Mouse (Mus musculus): ENCODE measurements around the gene Wdr60.
"Not testable (repeated sequence)": the region's sequence is repeated elsewhere in the genome, so short reads cannot be mapped to it uniquely, and the experiment has no call there.

The Wdr60 gene

GRCm38 (mm10) chr12:116278541-116278940 lies 15.7 kb upstream of the Wdr60 start:
- no peaks in the 10 kb centered on the region for H3K27me3 ChIP-seq (ENCODE audit: control insufficient read depth, insufficient read depth, low read length, poor library complexity, severe bottlenecking)
- no peak for DNase-seq (ENCODE audit: low read depth, low spot score)
- H3K36me3 ChIP-seq (ENCODE audit: control insufficient read depth, insufficient read depth, low read length, poor library complexity, severe bottlenecking), result no peaks in the 10 kb centered on the region

DNA sequence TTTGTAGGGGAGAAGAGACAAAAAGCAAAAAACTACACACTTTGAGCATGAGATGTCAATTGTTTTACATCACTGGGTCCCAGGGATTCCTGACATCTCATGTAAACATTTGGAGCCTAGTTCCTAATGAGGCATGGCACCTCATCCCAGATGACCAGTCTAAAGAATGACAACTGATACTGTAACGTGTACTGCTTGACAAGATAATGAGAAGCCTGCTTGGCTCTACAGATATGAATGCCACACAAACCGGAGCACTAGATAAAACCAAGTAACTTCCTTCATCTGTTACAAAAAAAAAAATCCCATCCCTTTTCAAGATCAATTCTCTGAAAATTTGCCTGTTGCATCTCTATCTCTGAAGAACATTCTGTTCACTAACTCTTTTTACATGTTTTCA lies 14.1 kb upstream of the Wdr60 start:
- no peak for DNase-seq (ENCODE audit: low read depth, low spot score)
- Histone ChIP-seq H3K36me3 (ENCODE audit: control insufficient read depth, insufficient read depth, low read length, poor library complexity, severe bottlenecking) (no peaks in the 10 kb centered on the region), H3K27me3 (ENCODE audit: control insufficient read depth, insufficient read depth, low read length, poor library complexity, severe bottlenecking) (no peaks in the 10 kb centered on the region)

DNA sequence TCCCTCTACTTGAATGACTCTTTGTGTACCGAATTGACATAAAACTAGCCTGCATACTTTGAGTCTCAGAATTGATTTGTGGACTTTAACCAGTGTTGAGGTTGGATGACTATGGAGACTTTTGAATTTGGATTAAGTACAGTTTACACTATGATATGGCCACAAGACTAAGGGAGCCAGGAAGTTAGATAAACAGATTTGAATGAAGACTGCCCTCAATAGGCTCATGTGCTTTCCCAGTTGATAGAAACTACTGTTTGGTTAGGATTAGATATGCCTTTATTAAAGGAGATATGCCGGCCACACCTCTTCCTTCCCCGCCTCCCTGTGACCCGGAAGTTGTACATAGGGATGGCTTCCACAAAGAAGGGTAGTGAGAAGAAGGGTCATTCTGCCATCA lies 12.8 kb upstream of the Wdr60 start:
- Histone ChIP-seq H3K36me3 (ENCODE audit: control insufficient read depth, insufficient read depth, low read length, poor library complexity, severe bottlenecking) (no peaks in the 10 kb centered on the region), H3K27me3 (ENCODE audit: control insufficient read depth, insufficient read depth, low read length, poor library complexity, severe bottlenecking) (no peaks in the 10 kb centered on the region)
- DNase-seq (ENCODE audit: low read depth, low spot score), result no peak

- not testable (repeated sequence) for H3K27me3 ChIP-seq (ENCODE audit: control insufficient read depth, insufficient read depth, low read length, poor library complexity, severe bottlenecking); DNase-seq (ENCODE audit: low read depth, low spot score); H3K36me3 ChIP-seq (ENCODE audit: control insufficient read depth, insufficient read depth, low read length, poor library complexity, severe bottlenecking)
Observed at GRCm38 (mm10) chr12:116275086-116275485, 12.3 kb upstream of the Wdr60 start, which contains the start of gene Gm11027. Gene Gm11027 (plus strand): TSS chr12:116275386.

DNA sequence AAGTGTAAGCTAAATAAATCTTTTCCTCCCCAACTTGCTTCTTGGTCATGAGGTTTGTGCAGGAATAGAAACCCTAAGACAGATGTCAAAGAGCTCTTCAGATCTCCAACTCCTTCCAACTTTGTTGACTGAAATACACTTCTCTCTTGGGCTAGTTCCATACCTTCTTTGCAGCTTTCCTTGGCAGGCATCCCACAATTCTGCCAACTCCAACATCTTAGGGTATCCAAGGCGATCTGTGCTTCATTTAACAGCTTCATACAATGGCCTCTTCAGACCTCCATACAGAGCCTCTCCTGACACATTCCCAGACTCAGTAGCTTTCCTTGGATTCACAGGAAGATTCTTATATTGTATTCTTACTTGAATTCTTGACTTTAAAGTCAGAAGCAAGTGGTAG lies 10.9 kb upstream of the Wdr60 start:
- no peak for DNase-seq (ENCODE audit: low read depth, low spot score)
- no peaks in the 10 kb centered on the region for H3K27me3 ChIP-seq (ENCODE audit: control insufficient read depth, insufficient read depth, low read length, poor library complexity, severe bottlenecking)
- H3K36me3 ChIP-seq (ENCODE audit: control insufficient read depth, insufficient read depth, low read length, poor library complexity, severe bottlenecking), result no peaks in the 10 kb centered on the region

DNA sequence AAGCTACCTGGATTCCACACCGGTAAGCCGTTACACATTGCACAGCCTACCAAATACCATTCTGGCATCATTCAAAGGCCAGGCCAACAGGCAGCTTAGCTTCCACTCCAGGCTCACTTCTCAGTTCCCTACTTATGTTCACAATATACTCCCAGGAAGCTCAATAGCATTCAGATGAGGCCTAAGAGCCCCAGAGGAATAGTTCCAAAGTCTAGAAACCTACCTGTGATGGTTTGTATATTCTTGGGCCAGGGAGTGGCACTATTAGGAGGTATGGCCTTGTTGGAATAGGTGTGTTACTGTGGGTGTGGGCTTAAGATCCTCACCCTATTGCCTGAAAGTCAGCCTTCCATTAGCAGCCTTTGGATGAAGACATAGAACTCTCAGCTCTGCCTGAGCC lies 8.2 kb upstream of the Wdr60 start:
- H3K27me3 ChIP-seq (ENCODE audit: control insufficient read depth, insufficient read depth, low read length, poor library complexity, severe bottlenecking), result no peaks in the 10 kb centered on the region
- H3K36me3 ChIP-seq (ENCODE audit: control insufficient read depth, insufficient read depth, low read length, poor library complexity, severe bottlenecking), result no peaks in the 10 kb centered on the region
- DNase-seq (ENCODE audit: low read depth, low spot score), result no peak

DNA sequence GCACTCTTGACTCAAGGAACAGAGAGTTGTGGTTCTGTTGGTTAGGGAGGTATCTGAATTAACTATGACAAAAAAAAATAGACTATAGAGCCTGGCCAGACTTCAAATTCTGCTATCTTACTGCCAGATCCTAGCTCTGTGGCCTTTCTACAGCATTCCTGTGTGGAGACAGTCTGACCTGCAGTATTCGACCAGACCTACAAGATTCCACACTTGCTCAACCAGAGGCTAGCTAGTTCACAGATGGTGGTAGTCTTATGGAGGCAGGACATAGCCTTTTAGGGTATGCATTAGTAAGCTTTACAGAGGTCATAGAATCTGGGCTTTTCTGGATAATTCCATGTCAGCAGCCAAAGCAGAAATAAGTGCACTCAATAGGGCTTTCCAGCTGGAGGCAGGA lies 7.7 kb upstream of the Wdr60 start:
- no peaks in the 10 kb centered on the region for H3K27me3 ChIP-seq (ENCODE audit: control insufficient read depth, insufficient read depth, low read length, poor library complexity, severe bottlenecking)
- DNase-seq (ENCODE audit: low read depth, low spot score), result no peak

DNA sequence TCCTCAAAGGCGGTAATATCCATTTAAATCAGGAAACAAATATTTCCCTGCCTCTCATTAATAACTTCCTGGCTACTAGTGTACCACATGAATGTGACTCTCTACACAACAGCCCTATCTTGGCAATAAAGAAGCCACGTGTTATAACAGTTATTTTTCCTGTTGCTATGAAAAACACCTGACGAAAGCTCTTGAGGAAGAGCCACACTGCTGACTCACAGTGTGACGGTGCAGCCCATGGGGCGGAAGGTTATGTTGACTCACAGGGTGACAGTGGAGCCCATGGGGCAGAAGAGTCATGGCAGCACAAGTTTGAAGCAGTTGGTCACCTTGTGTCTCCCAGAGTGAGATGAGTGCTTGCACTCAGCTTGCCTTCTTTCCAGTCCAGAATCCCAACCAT lies 6.6 kb upstream of the Wdr60 start:
- Histone ChIP-seq H3K36me3 (ENCODE audit: control insufficient read depth, insufficient read depth, low read length, poor library complexity, severe bottlenecking) (no peaks in the 10 kb centered on the region), H3K27me3 (ENCODE audit: control insufficient read depth, insufficient read depth, low read length, poor library complexity, severe bottlenecking) (no peaks in the 10 kb centered on the region)
- no peak for DNase-seq (ENCODE audit: low read depth, low spot score)

More for the DNA sequence above, 7.7 kb upstream of the Wdr60 start:
- H3K36me3 ChIP-seq (ENCODE audit: control insufficient read depth, insufficient read depth, low read length, poor library complexity, severe bottlenecking), result no peaks in the 10 kb centered on the region

DNA sequence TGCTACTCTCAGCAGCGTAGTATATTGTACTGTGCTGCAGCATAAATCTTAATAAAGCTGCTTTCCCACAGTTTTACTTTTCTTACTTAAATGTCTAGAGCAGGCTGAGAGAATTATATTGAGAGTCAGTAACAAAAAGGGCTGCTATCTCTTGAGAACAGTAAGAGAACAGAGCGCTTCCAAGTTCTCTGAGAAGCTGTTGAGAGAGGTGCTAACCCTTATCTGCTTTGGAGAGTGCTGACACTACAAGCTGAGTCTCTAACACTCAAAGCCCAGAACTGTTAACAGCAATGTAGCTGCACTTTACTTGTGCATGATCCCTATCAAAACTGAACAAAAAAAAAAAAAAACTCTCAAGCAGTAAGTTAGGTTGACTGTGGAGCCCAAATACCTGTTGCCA lies 2.5 kb upstream of the Wdr60 start:
- Histone ChIP-seq H3K36me3 (ENCODE audit: control insufficient read depth, insufficient read depth, low read length, poor library complexity, severe bottlenecking) (no peaks in the 10 kb centered on the region), H3K27me3 (ENCODE audit: control insufficient read depth, insufficient read depth, low read length, poor library complexity, severe bottlenecking) (no peaks in the 10 kb centered on the region)
- no peak for DNase-seq (ENCODE audit: low read depth, low spot score)

DNA sequence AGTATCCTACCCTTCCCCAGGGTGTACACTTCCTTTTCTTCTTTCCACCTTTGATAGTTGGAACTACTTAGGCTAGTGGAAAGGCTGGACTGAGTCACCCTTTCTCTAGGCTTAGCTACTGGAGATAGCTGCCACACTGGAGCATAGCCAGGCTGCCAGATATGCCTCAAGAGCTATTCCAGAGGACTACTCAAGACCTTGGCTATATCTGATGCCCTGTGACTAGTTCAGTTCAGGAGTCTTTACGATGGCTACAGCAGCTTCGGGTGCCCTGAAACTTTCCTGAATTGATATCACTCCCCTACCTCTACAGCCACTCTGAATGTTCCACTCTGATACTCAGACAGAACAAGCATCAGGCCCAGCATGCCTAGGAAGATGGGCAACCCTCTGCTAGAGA lies 1.9 kb upstream of the Wdr60 start:
- no peak for DNase-seq (ENCODE audit: low read depth, low spot score)
- H3K36me3 ChIP-seq (ENCODE audit: control insufficient read depth, insufficient read depth, low read length, poor library complexity, severe bottlenecking), result no peaks in the 10 kb centered on the region
- H3K27me3 ChIP-seq (ENCODE audit: control insufficient read depth, insufficient read depth, low read length, poor library complexity, severe bottlenecking), result no peaks in the 10 kb centered on the region

GRCm38 (mm10) chr12:116258321-116258720 lies 4.5 kb downstream of the Wdr60 start:
- Histone ChIP-seq H3K36me3 (ENCODE audit: control insufficient read depth, insufficient read depth, low read length, poor library complexity, severe bottlenecking) (no peaks in the 10 kb centered on the region), H3K27me3 (ENCODE audit: control insufficient read depth, insufficient read depth, low read length, poor library complexity, severe bottlenecking) (no peaks in the 10 kb centered on the region)
- DNase-seq (ENCODE audit: low read depth, low spot score), result no peak

DNA sequence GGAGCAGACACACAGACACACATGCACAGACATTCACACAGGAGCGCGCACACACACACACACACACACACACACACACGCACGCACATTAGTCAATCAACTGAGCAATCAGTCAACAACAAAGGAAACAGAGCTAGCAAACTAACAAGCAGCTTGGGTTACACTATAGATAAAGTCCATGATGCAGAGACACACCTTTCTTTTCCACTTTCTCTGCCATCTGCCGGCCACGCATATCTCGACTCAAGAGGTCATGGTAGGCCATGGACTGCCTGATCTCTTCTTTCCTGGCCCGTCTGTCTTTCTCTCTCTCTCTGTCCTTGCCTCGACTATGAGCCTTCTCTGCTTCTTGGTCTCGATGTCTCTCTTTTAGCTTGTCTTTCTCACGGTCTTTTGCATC lies 7.2 kb downstream of the Wdr60 start:
- no peaks in the 10 kb centered on the region for H3K27me3 ChIP-seq (ENCODE audit: control insufficient read depth, insufficient read depth, low read length, poor library complexity, severe bottlenecking)
- no peak for DNase-seq (ENCODE audit: low read depth, low spot score)
- no peaks in the 10 kb centered on the region for H3K36me3 ChIP-seq (ENCODE audit: control insufficient read depth, insufficient read depth, low read length, poor library complexity, severe bottlenecking)

DNA sequence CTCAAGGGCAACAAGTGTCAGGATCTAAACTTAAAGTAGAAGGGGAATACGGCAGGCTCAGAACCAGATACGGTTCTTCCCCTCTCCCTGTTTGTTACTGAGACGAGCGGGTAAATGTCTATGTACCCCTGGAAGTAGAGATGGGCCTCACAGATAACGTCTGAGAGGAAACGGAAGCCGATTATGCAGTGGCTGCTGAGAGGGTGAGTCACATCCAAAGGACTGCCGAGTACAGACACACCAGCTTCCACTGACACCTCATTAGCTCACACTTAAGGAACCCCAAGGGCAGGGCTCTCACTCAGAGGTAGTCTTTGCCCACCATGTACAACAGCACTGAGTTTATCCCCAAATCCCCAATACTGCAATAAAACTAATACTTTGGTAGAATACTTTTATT lies 8.2 kb downstream of the Wdr60 start:
- Histone ChIP-seq H3K27me3 (ENCODE audit: control insufficient read depth, insufficient read depth, low read length, poor library complexity, severe bottlenecking) (no peaks in the 10 kb centered on the region), H3K36me3 (ENCODE audit: control insufficient read depth, insufficient read depth, low read length, poor library complexity, severe bottlenecking) (no peaks in the 10 kb centered on the region)
- DNase-seq (ENCODE audit: low read depth, low spot score), result no peak

DNA sequence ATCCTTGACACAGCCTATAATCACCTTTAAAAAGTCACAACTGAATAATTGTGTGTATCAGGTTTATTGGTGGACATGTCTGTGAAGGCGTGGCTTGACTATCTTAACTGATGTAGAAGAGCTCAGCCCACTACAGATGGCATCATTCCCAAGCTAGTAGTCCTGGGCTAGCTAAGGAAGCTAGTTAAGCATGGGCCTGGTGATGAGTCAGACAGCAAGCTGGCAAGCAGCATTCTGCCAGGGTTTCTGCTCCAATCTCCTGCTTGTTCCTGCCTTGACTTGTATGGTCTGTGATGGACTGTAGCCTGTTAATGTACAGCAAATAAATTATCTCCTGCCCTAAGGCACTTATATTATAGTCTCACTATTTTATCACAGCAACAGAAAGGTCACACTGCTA lies 18.2 kb downstream of the Wdr60 start:
- DNase-seq (ENCODE audit: low read depth, low spot score), result no peak
- Histone ChIP-seq H3K27me3 (ENCODE audit: control insufficient read depth, insufficient read depth, low read length, poor library complexity, severe bottlenecking) (no peaks in the 10 kb centered on the region), H3K36me3 (ENCODE audit: control insufficient read depth, insufficient read depth, low read length, poor library complexity, severe bottlenecking) (no peaks in the 10 kb centered on the region; the same call in 1 of the 2 replicates)

GRCm38 (mm10) chr12:116238803-116239202 lies 24.0 kb downstream of the Wdr60 start:
- Histone ChIP-seq H3K36me3 (ENCODE audit: control insufficient read depth, insufficient read depth, low read length, poor library complexity, severe bottlenecking) (no peaks in the 10 kb centered on the region; the same call in 1 of the 2 replicates), H3K27me3 (ENCODE audit: control insufficient read depth, insufficient read depth, low read length, poor library complexity, severe bottlenecking) (no peaks in the 10 kb centered on the region)
- no peak for DNase-seq (ENCODE audit: low read depth, low spot score)

- Histone ChIP-seq H3K36me3 (ENCODE audit: control insufficient read depth, insufficient read depth, low read length, poor library complexity, severe bottlenecking) (no peaks in the 10 kb centered on the region; the same call in 1 of the 2 replicates), H3K27me3 (ENCODE audit: control insufficient read depth, insufficient read depth, low read length, poor library complexity, severe bottlenecking) (no peaks in the 10 kb centered on the region)
- DNase-seq (ENCODE audit: low read depth, low spot score), result no peak
Observed at GRCm38 (mm10) chr12:116238370-116238769, 24.5 kb downstream of the Wdr60 start.
